Mouse (Mus musculus): Measurements from ENCODE around the gene Dhcr7. TPM values are rescaled to one million over a fixed set of nuclear protein-coding genes. Genes with fewer than 3 reads are reported as not detected.

The Dhcr7 gene
- polyA plus RNA-seq, 1 experiment from 2014 or later: 66.9 TPM

DNA sequence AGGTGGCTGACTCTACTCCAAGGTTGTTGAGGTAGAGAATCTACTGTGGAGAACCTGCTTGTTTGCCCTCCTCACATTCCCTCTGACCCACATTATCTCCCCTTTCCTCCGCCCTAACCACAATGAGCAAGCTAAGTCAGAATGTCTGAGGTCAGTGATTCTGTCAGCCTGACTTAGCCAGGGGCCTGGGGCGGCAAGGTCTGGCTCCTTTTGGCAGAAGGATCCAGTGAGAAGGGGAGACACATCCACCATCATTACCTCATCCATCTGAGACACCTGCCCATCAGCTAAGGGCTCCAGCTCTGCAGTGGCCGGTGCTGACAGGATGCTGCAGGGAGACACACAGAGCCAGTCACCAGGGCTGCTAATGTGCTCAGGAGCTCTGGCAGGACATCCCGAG, 24.2 kb upstream of the Dhcr7 start:
- Histone ChIP-seq H3K9ac (ENCODE audit: low read depth, low read length) (no peak overlapping the region), H3K4me1 (replicated peaks; ENCODE audit: control insufficient read depth, insufficient read depth, low read length) (no peaks in the 10 kb centered on the region), H3K4me3 (ENCODE audit: low read depth, low read length) (no peak overlapping the region), H3K9me3 (ENCODE audit: control insufficient read depth, low read length) (no peaks in the 10 kb centered on the region), H3K27ac (ENCODE audit: low read depth, low read length) (no peak overlapping the region), H3K36me3 (ENCODE audit: control insufficient read depth, insufficient read depth, low read length) (peaks cover 15% of the 10 kb centered on the region; the same call in 1 of the 2 replicates), H3K4me2 (no peak overlapping the region), H3K27me3 (replicated peaks; ENCODE audit: control insufficient read depth, insufficient read depth, low read length) (no peaks in the 10 kb centered on the region)
- ATAC-seq (replicated peaks; ENCODE audit: low FRiP score) (no peak), DNase-seq (ENCODE audit: low spot score) (no peak)
- 69% methylated on average over 4 of the region's 4 CpGs for WGBS

GRCm38 (mm10) chr7:143800770-143801169, 22.2 kb upstream of the Dhcr7 start:
- peaks cover 20% of the 10 kb centered on the region for H3K36me3 ChIP-seq (ENCODE audit: control insufficient read depth, insufficient read depth, low read length)
- 84% methylated on average over 1 of the region's 1 CpGs for WGBS
- H3K27ac ChIP-seq (ENCODE audit: low read depth, low read length): no peak overlapping the region
- H3K4me2 ChIP-seq: no peak overlapping the region
- ATAC-seq (replicated peaks; ENCODE audit: low FRiP score) (no peak), DNase-seq (ENCODE audit: low spot score) (no peak)
- no peak overlapping the region for H3K4me3 ChIP-seq (ENCODE audit: low read depth, low read length)
- no peaks in the 10 kb centered on the region for H3K9me3 ChIP-seq (ENCODE audit: control insufficient read depth, low read length)
- no peaks in the 10 kb centered on the region for H3K4me1 ChIP-seq (replicated peaks; ENCODE audit: control insufficient read depth, insufficient read depth, low read length)
- no peak overlapping the region for H3K9ac ChIP-seq (ENCODE audit: low read depth, low read length)
- H3K27me3 ChIP-seq (replicated peaks; ENCODE audit: control insufficient read depth, insufficient read depth, low read length): no peaks in the 10 kb centered on the region

- Histone ChIP-seq H3K36me3 (ENCODE audit: control insufficient read depth, insufficient read depth, low read length) (peaks cover 21% of the 10 kb centered on the region), H3K4me3 (ENCODE audit: low read depth, low read length) (no peak overlapping the region), H3K4me2 (no peak overlapping the region), H3K9ac (ENCODE audit: low read depth, low read length) (no peak overlapping the region), H3K27me3 (replicated peaks; ENCODE audit: control insufficient read depth, insufficient read depth, low read length) (no peaks in the 10 kb centered on the region), H3K27ac (ENCODE audit: low read depth, low read length) (no peak overlapping the region), H3K9me3 (ENCODE audit: control insufficient read depth, low read length) (no peaks in the 10 kb centered on the region), H3K4me1 (replicated peaks; ENCODE audit: control insufficient read depth, insufficient read depth, low read length) (no peaks in the 10 kb centered on the region)
- DNase-seq (ENCODE audit: low spot score): no peak
- 85% methylated on average over 8 of the region's 8 CpGs for WGBS
- no peak for ATAC-seq (replicated peaks; ENCODE audit: low FRiP score)
Measured at GRCm38 (mm10) chr7:143801195-143802065, 21.5 kb upstream of the Dhcr7 start.

DNA sequence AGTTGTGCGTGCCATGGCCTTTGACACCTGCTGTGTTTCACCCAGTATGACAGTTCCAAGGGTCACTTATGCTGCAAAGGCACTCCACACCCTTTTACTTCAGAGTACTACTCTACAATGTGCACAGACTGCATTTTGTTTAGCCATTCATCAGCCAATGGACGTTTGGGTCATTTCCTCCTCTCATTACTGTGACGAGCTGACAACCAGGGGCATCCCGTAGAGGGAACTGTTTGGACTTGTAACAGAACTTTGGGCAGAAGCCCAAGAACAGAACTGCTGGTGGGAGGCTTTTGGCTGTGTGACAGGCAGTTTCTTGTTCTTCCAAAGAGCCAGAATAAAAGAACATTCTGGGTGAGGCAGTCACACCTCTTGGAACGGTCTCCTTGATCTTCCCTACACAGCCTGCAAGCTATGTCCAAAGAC, 17.7 kb upstream of the Dhcr7 start:
- 74% methylated on average over 5 of the region's 5 CpGs for WGBS
- no peak overlapping the region for H3K27ac ChIP-seq (ENCODE audit: low read depth, low read length)
- no peak overlapping the region for H3K4me3 ChIP-seq (ENCODE audit: low read depth, low read length)
- no peak overlapping the region for H3K9ac ChIP-seq (ENCODE audit: low read depth, low read length)
- no peaks in the 10 kb centered on the region for H3K9me3 ChIP-seq (ENCODE audit: control insufficient read depth, low read length)
- H3K4me2 ChIP-seq: no peak overlapping the region
- ATAC-seq (replicated peaks; ENCODE audit: low FRiP score) (no peak), DNase-seq (ENCODE audit: low spot score) (no peak)
- no peaks in the 10 kb centered on the region for H3K4me1 ChIP-seq (replicated peaks; ENCODE audit: control insufficient read depth, insufficient read depth, low read length)
- H3K36me3 ChIP-seq (ENCODE audit: control insufficient read depth, insufficient read depth, low read length): peaks cover 21% of the 10 kb centered on the region
- H3K27me3 ChIP-seq (replicated peaks; ENCODE audit: control insufficient read depth, insufficient read depth, low read length): no peaks in the 10 kb centered on the region

GRCm38 (mm10) chr7:143808909-143809308, 14.0 kb upstream of the Dhcr7 start:
- DNase-seq (ENCODE audit: low spot score) (no peak), ATAC-seq (replicated peaks; ENCODE audit: low FRiP score) (no peak)
- Histone ChIP-seq H3K27ac (ENCODE audit: low read depth, low read length) (no peak overlapping the region), H3K9ac (ENCODE audit: low read depth, low read length) (no peak overlapping the region), H3K36me3 (ENCODE audit: control insufficient read depth, insufficient read depth, low read length) (peaks cover 38% of the 10 kb centered on the region), H3K4me2 (no peak overlapping the region), H3K4me1 (replicated peaks; ENCODE audit: control insufficient read depth, insufficient read depth, low read length) (no peaks in the 10 kb centered on the region), H3K9me3 (ENCODE audit: control insufficient read depth, low read length) (no peaks in the 10 kb centered on the region), H3K4me3 (ENCODE audit: low read depth, low read length) (no peak overlapping the region), H3K27me3 (replicated peaks; ENCODE audit: control insufficient read depth, insufficient read depth, low read length) (no peaks in the 10 kb centered on the region)
- WGBS: 62% methylated on average over 1 of the region's 1 CpGs

DNA sequence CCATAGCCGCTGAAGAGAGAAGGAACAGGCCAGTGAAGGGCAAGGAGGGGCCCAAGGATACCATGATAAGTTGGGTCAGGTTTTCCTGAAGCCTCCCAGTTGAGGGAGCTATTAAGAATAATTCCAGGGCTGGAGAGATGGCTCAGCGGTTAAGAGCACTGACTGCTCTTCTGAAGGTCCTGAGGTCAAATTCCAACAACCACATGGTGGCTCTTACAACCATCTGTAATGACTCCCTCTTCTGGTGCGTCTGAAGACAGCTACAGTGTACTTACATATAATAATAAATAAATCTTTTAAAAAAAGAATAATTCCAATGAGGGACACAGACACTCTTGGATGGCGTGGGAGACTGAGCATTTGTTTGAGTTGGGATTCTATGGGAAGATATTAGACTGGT, 3.7 kb upstream of the Dhcr7 start:
- H3K4me2 ChIP-seq: no peak overlapping the region
- H3K4me1 ChIP-seq (replicated peaks; ENCODE audit: control insufficient read depth, insufficient read depth, low read length): peaks cover 11% of the 10 kb centered on the region
- DNase-seq (ENCODE audit: low spot score) (no peak), ATAC-seq (replicated peaks; ENCODE audit: low FRiP score) (no peak)
- 78% methylated on average over 4 of the region's 4 CpGs for WGBS
- H3K4me3 ChIP-seq (ENCODE audit: low read depth, low read length): no peak overlapping the region
- H3K9me3 ChIP-seq (ENCODE audit: control insufficient read depth, low read length): no peaks in the 10 kb centered on the region
- no peak overlapping the region for H3K9ac ChIP-seq (ENCODE audit: low read depth, low read length)
- H3K36me3 ChIP-seq (ENCODE audit: control insufficient read depth, insufficient read depth, low read length): peaks cover 11% of the 10 kb centered on the region; the same call in 1 of the 2 replicates
- H3K27me3 ChIP-seq (replicated peaks; ENCODE audit: control insufficient read depth, insufficient read depth, low read length): no peaks in the 10 kb centered on the region
- H3K27ac ChIP-seq (ENCODE audit: low read depth, low read length): no peak overlapping the region

DNA sequence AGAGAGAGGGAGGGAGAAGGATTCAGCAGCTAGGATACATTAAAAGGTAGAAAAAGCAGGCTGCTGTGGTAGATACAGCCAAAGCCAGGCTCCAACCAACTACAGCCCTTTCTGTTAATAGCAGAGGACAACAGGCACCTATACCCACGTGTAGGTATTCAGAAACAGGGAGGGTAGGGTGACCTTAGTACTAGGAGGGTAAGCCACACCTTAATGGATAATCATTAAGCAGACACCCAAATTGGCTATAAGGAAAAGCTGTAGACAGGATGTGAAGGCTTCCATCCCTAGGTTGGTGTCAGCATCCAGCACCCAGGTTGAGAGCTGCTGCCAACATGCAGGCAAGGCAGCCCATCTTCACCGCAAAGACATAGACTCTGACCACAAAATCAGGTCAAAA, 1.7 kb upstream of the Dhcr7 start:
- Histone ChIP-seq H3K4me3 (ENCODE audit: low read depth, low read length) (no peak overlapping the region), H3K4me1 (replicated peaks; ENCODE audit: control insufficient read depth, insufficient read depth, low read length) (peaks cover 11% of the 10 kb centered on the region), H3K27ac (ENCODE audit: low read depth, low read length) (no peak overlapping the region), H3K36me3 (ENCODE audit: control insufficient read depth, insufficient read depth, low read length) (peaks cover 10% of the 10 kb centered on the region; the same call in 1 of the 2 replicates), H3K9ac (ENCODE audit: low read depth, low read length) (no peak overlapping the region), H3K9me3 (ENCODE audit: control insufficient read depth, low read length) (no peaks in the 10 kb centered on the region), H3K4me2 (peak overlapping the region; percentile 90), H3K27me3 (replicated peaks; ENCODE audit: control insufficient read depth, insufficient read depth, low read length) (no peaks in the 10 kb centered on the region)
- 74% methylated on average over 2 of the region's 2 CpGs for WGBS
- ATAC-seq (replicated peaks; ENCODE audit: low FRiP score) (no peak), DNase-seq (ENCODE audit: low spot score) (no peak)

- 79% methylated on average over 4 of the region's 4 CpGs for WGBS
- DNase-seq (ENCODE audit: low spot score) (no peak), ATAC-seq (replicated peaks; ENCODE audit: low FRiP score) (peak; percentile 19)
- Histone ChIP-seq H3K4me3 (ENCODE audit: low read depth, low read length) (peak overlapping the region; percentile 63), H3K4me1 (replicated peaks; ENCODE audit: control insufficient read depth, insufficient read depth, low read length) (peaks cover 11% of the 10 kb centered on the region), H3K36me3 (ENCODE audit: control insufficient read depth, insufficient read depth, low read length) (peaks cover 8% of the 10 kb centered on the region; the same call in 1 of the 2 replicates), H3K27me3 (replicated peaks; ENCODE audit: control insufficient read depth, insufficient read depth, low read length) (no peaks in the 10 kb centered on the region), H3K27ac (ENCODE audit: low read depth, low read length) (peak overlapping the region; percentile 62; the same call in 1 of the 2 replicates), H3K9ac (ENCODE audit: low read depth, low read length) (peak overlapping the region; percentile 73), H3K4me2 (peak overlapping the region; percentile 80), H3K9me3 (ENCODE audit: control insufficient read depth, low read length) (no peaks in the 10 kb centered on the region)
Measured at GRCm38 (mm10) chr7:143823266-143823605, 291 bp downstream of the Dhcr7 start.

DNA sequence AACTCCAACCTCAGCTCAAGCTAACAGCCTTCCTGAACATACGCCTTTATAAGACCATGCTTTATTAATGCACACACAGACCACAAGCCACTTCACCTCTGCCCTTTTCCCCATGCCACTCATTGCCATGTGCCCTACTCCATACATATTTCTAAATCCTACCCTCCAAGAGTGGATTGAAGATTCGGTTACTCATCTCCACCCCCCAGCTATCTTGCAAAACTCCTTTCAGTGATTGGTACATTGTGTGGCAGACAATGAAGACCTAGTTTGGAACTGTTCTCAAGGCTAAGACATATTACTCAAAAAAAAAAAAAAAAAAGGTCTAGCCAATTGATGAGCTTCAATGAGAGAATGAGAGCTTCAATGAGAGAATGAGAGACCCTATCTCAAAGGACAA, 4.0 kb downstream of the Dhcr7 start:
- H3K9me3 ChIP-seq (ENCODE audit: control insufficient read depth, low read length): no peaks in the 10 kb centered on the region
- WGBS: 84% methylated on average over 2 of the region's 2 CpGs
- ATAC-seq (replicated peaks; ENCODE audit: low FRiP score): no peak

More for the DNA sequence above, 4.0 kb downstream of the Dhcr7 start:
- Histone ChIP-seq H3K4me1 (replicated peaks; ENCODE audit: control insufficient read depth, insufficient read depth, low read length) (peaks cover 10% of the 10 kb centered on the region), H3K9ac (ENCODE audit: low read depth, low read length) (no peak overlapping the region), H3K36me3 (ENCODE audit: control insufficient read depth, insufficient read depth, low read length) (no peaks in the 10 kb centered on the region), H3K4me3 (ENCODE audit: low read depth, low read length) (no peak overlapping the region), H3K4me2 (no peak overlapping the region), H3K27ac (ENCODE audit: low read depth, low read length) (no peak overlapping the region), H3K27me3 (replicated peaks; ENCODE audit: control insufficient read depth, insufficient read depth, low read length) (no peaks in the 10 kb centered on the region)
- DNase-seq (ENCODE audit: low spot score): no peak

Measured in liver, embryonic 11.5 days (tissue).